Mouse (Mus musculus): ENCODE results near the gene Izumo1r.

GRCm38 (mm10) chr9:14864726-14865125 is 39.0 kb downstream of the Izumo1r start:
- TF ChIP-seq POLR2A (IDR thresholded peaks at IDR 0.05; ENCODE audit: borderline replicate concordance, insufficient read depth, low read length) (no peak), CTCF (IDR thresholded peaks at IDR 0.05; ENCODE audit: borderline replicate concordance, insufficient read depth, low read depth, low read length) (no peak)
